Mouse (Mus musculus) C2C12 (cell line): ENCODE data around the gene Adam23.

Source experiments
- CEBPB ChIP-seq: IDR thresholded peaks from one replicate; pipeline ENCODE4 v1.6.1; 2011; ENCODE audit warnings: low read depth, mild to moderate bottlenecking, control low read depth, moderate library complexity
- CTCF ChIP-seq: IDR thresholded peaks from one replicate; pipeline ENCODE4 v1.5.1; 2011; ENCODE audit not compliant: control insufficient read depth, insufficient read depth, insufficient read length
- MYOG ChIP-seq: IDR thresholded peaks from one replicate; pipeline ENCODE4 v1.6.1; 2011; ENCODE audit not compliant: control insufficient read depth, insufficient read length; ENCODE audit errors: extremely low read depth
- USF1 ChIP-seq: IDR thresholded peaks from one replicate; pipeline ENCODE4 v1.6.1; 2011; ENCODE audit warnings: low read depth, mild to moderate bottlenecking, control low read depth, moderate library complexity

- TF ChIP-seq USF1 (no peak), CTCF (no peak), CEBPB (no peak), MYOG (no peak)
Observed at GRCm38 (mm10) chr1:63576803-63577202, 131.1 kb downstream of the Adam23 start.
